Mouse (Mus musculus): ENCODE results near the gene 4930507D05Rik.

GRCm38 (mm10) chr10:62481108-62481852, 32.0 kb downstream of the 4930507D05Rik start:
- no peak for TF ChIP-seq POLR2A (IDR thresholded peaks at IDR 0.05; ENCODE audit: low read depth, low read length)
- peak; percentile 68 for TF ChIP-seq MYC (IDR thresholded peaks at IDR 0.05; ENCODE audit: low read depth, low read length)
- TF ChIP-seq CTCF (conservative IDR thresholded peaks at IDR 0.05 in 1 of 2, IDR thresholded peaks at IDR 0.05 in 1 of 2; ENCODE audit: low read depth in 2 of 2, low read length in 2 of 2): peak in 1 of 2 experiments; percentile 34; a peak in 2 of 4 replicates
- TF ChIP-seq SMC3 (IDR thresholded peaks at IDR 0.05; ENCODE audit: low read depth, low read length): no peak
- no peak for TF ChIP-seq NRF1 (IDR thresholded peaks at IDR 0.05; ENCODE audit: low read depth, low read length)
- TF ChIP-seq MAX (IDR thresholded peaks at IDR 0.05; ENCODE audit: low read length): no peak
- TF ChIP-seq EP300 (IDR thresholded peaks at IDR 0.05; ENCODE audit: low read length): no peak

Data from CH12.LX (cell line).